Mouse (Mus musculus): ENCODE data around the gene Alk. TPM values are rescaled to one million over a fixed set of nuclear protein-coding genes. Genes with fewer than 3 reads are reported as not detected.

Alk gene
- polyA plus RNA-seq, 1 experiment from 2014 or later = 0.11 TPM

DNA sequence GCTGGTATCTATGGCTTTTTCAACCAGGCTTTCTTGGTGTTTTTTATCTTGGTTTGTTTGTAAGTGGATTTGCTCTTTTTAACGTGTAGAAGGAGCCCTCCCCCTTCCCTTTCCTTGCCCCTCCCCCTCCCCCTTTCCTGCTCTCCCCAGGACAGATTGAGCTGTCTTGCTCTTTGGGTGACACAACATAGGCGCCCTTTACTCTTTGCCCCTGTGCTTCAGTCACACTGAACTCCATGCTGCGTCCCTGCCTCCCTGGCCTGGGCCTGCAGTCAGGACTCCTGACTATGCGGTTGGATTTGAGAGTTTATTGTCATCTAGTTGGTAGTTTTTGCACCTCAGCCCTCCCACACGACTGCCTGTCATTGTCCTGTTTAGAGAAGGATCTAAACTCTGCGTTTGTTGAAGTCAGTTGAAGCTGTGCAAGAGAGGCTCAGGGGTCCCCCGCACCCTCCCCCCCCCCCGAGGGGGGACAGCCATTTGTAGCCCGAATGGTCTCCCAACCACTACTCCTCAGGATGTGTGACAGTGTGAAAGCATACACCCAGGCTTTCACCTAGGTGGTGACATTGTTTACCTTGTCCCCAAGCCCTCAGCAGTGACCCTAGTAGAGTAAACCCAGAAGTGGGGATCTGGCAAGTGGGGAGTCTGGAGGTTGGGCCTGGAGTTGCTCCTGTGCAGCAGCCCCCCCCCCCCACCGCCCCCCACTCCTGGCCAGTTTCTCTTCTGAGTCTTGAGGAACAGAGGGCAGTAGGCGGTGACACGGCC is 775.6 kb downstream of the Alk start:
- no peak overlapping the region for H3K4me2 ChIP-seq (replicated peaks; ENCODE audit: low read depth, low read length)
- no peak for ATAC-seq (ENCODE audit: low FRiP score, low TSS enrichment)
- H3K4me1 ChIP-seq (ENCODE audit: control insufficient read depth, insufficient read depth, low read length) = 0 out of 2 replicates have a peak, but pooled peaks cover 6% of the 10 kb centered on the region
- H3K27me3 ChIP-seq (ENCODE audit: control insufficient read depth, insufficient read depth, low read length) = no peaks in the 10 kb centered on the region
- H3K4me3 ChIP-seq (ENCODE audit: low read length) = no peak overlapping the region
- no peaks in the 10 kb centered on the region for H3K9me3 ChIP-seq (ENCODE audit: control insufficient read depth, low read length)
- 33% methylated on average over 11 of the region's 12 CpGs for WGBS
- H3K9ac ChIP-seq (ENCODE audit: low read depth, low read length) = no peak overlapping the region
- H3K27ac ChIP-seq (ENCODE audit: low read depth, low read length) = no peak overlapping the region
- H3K36me3 ChIP-seq (ENCODE audit: control insufficient read depth, insufficient read depth, low read length) = no peaks in the 10 kb centered on the region; the same call in 1 of the 2 replicates

DNA sequence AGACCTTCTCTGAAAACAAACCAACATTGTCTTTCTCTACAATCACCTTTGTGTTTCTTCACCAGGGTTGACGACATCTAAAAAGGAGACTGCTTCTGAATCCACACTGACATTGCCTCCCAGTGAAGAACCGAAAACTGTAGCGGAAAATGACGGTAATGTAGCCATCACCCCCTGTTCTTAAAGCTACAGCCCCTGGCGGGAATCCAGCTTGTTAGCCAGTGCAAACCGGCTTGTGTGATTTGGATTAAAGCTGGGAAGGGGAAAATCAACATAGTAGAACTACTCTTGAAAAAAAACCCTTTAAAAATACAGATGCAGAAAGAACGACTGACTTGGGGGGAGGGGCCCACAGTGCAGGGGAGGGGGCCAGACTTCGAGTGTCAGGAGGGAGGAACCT is 776.8 kb downstream of the Alk start:
- H3K4me3 ChIP-seq (ENCODE audit: low read length) = no peak overlapping the region
- H3K27me3 ChIP-seq (ENCODE audit: control insufficient read depth, insufficient read depth, low read length) = no peaks in the 10 kb centered on the region
- H3K4me1 ChIP-seq (ENCODE audit: control insufficient read depth, insufficient read depth, low read length) = 0 out of 2 replicates have a peak, but pooled peaks cover 6% of the 10 kb centered on the region
- H3K36me3 ChIP-seq (ENCODE audit: control insufficient read depth, insufficient read depth, low read length) = no peaks in the 10 kb centered on the region; the same call in 1 of the 2 replicates
- no peak overlapping the region for H3K9ac ChIP-seq (ENCODE audit: low read depth, low read length)
- H3K4me2 ChIP-seq (replicated peaks; ENCODE audit: low read depth, low read length) = no peak overlapping the region
- H3K9me3 ChIP-seq (ENCODE audit: control insufficient read depth, low read length) = no peaks in the 10 kb centered on the region
- 63% methylated on average over 8 of the region's 8 CpGs for WGBS
- ATAC-seq (ENCODE audit: low FRiP score, low TSS enrichment) = no peak
- no peak overlapping the region for H3K27ac ChIP-seq (ENCODE audit: low read depth, low read length)

DNA sequence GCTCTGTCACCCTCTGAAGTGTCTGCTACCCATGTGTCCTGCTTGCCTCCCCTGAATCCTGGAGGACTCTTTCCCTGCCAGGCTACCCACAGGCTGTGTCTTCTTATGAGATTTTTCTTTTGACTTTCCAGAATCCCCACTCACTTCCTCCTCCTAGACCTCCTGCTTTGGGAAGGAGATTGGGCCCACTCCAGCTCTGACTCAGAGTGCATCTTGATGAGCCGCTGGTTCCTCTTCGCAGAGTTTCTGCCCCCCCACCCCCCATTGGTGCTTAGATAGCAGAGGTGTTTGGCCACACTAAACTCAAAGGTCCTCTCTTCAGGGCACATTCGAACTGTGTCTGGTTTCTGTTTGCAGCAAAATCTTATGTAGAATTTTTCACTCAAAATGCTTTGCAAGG is 777.8 kb downstream of the Alk start:
- Histone ChIP-seq H3K9ac (ENCODE audit: low read depth, low read length) (no peak overlapping the region), H3K36me3 (ENCODE audit: control insufficient read depth, insufficient read depth, low read length) (no peaks in the 10 kb centered on the region; the same call in 1 of the 2 replicates), H3K4me2 (replicated peaks; ENCODE audit: low read depth, low read length) (no peak overlapping the region), H3K4me1 (ENCODE audit: control insufficient read depth, insufficient read depth, low read length) (0 out of 2 replicates have a peak, but pooled peaks cover 6% of the 10 kb centered on the region), H3K9me3 (ENCODE audit: control insufficient read depth, low read length) (no peaks in the 10 kb centered on the region), H3K4me3 (ENCODE audit: low read length) (no peak overlapping the region), H3K27me3 (ENCODE audit: control insufficient read depth, insufficient read depth, low read length) (no peaks in the 10 kb centered on the region), H3K27ac (ENCODE audit: low read depth, low read length) (no peak overlapping the region)
- WGBS = 86% methylated on average over 3 of the region's 3 CpGs
- ATAC-seq (ENCODE audit: low FRiP score, low TSS enrichment) = no peak

DNA sequence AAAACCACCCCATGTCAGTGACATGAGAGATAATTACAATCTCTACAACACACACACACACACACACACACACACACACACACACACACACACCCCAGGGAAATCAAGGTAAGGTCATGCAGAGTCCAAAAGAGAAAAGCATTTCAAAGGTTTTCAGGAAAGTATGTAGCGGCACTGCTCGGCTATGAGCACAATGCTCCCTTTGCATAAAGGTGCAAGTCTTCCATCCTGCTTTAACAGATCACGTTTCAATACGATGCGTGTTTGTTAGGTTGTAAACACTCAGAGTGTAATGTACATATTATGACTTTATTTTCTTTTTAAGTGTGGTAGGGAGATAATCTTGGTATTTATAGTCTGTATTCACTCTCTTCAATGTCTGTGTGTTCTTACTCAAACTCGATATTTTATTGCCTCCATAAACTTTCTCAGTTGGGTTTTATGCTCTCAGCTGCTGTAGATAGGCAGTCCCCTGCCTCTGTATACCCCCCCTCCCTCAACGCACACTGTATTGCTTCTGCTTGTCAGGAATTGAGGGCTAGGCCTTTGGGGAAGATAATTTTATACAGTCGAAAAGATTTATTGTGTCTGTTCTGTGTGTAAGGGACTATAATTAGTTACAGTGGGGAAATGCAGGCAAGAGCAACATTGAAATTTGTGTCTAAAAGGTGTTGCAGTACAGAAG is 780.7 kb downstream of the Alk start:
- no peaks in the 10 kb centered on the region for H3K27me3 ChIP-seq (ENCODE audit: control insufficient read depth, insufficient read depth, low read length)
- 55% methylated on average over 8 of the region's 8 CpGs for WGBS
- 0 out of 2 replicates have a peak, but pooled peaks cover 6% of the 10 kb centered on the region for H3K4me1 ChIP-seq (ENCODE audit: control insufficient read depth, insufficient read depth, low read length)
- H3K9ac ChIP-seq (ENCODE audit: low read depth, low read length) = no peak overlapping the region
- no peak overlapping the region for H3K4me3 ChIP-seq (ENCODE audit: low read length)
- ATAC-seq (ENCODE audit: low FRiP score, low TSS enrichment) = peak; percentile 47; the same call in 1 of the 2 replicates
- H3K4me2 ChIP-seq (replicated peaks; ENCODE audit: low read depth, low read length) = no peak overlapping the region
- no peaks in the 10 kb centered on the region; the same call in 1 of the 2 replicates for H3K36me3 ChIP-seq (ENCODE audit: control insufficient read depth, insufficient read depth, low read length)
- no peaks in the 10 kb centered on the region for H3K9me3 ChIP-seq (ENCODE audit: control insufficient read depth, low read length)
- H3K27ac ChIP-seq (ENCODE audit: low read depth, low read length) = no peak overlapping the region

Other genes with a start within 250 kb of the Alk start
- 42.5 and 43.5 TPM in 2 replicates for gene Ypel5, start 231.8 kb upstream of the Alk start, polyA plus RNA-seq (2014; fragmentation: Nextera tagmentation; extraction: Ambion mirVana)